Mouse (Mus musculus) liver, embryonic 14.5 days (tissue): Measurements from ENCODE around the gene Ghr. TPM values are rescaled to one million over a fixed set of nuclear protein-coding genes. Genes with fewer than 3 reads are reported as not detected.

Source experiments
- ATAC-seq: fragments of 200-750 bp; cut with Nextera tagmentation; 2 replicates; pipeline ENCODE4 v1.8.0; 2017; ENCODE audit warnings: moderate number of reproducible peaks, mild to moderate bottlenecking, moderate library complexity; ENCODE audit not compliant: insufficient read depth
- DNase-seq, 3 experiments: peaks; one replicate each; pipeline ENCODE4 v3.0.0-alpha.2; 2012 to 2013; ENCODE audit warnings: low read depth in 3 of 3, low spot score in 3 of 3
- H3K27ac ChIP-seq: fragments of 300-500 bp; sonication (generic); 2 replicates; pipeline ENCODE4 v1.5.1; 2014; ENCODE audit warnings: moderate library complexity, mild to moderate bottlenecking, control low read depth, inconsistent platforms
- H3K27me3 ChIP-seq: fragments of 300-500 bp; sonication (generic); 2 replicates; pipeline ENCODE4 v1.6.1; 2014; ENCODE audit warnings: mild to moderate bottlenecking, low read length, moderate library complexity; ENCODE audit not compliant: control insufficient read depth, insufficient read depth
- H3K36me3 ChIP-seq: fragments of 300-500 bp; sonication (generic); replicated peaks from 2 replicates; pipeline ENCODE4 v1.6.1; 2014; ENCODE audit warnings: low read depth; ENCODE audit not compliant: control insufficient read depth, insufficient read depth
- H3K4me1 ChIP-seq, 2 experiments: fragments of 200-500 bp in 1 of 2; fragments of 300-500 bp in 1 of 2; sonication (generic) in 1 of 2; replicated peaks; 2 replicates each; pipeline ENCODE4 v1.6.1; 2012 to 2014; ENCODE audit warnings: antibody characterized with exemption in 1 of 2, inconsistent platforms in 1 of 2, low read length in 1 of 2; ENCODE audit not compliant: control insufficient read depth in 2 of 2, insufficient read depth in 2 of 2
- H3K4me2 ChIP-seq: fragments of 300-500 bp; sonication (generic); 2 replicates; pipeline ENCODE4 v1.6.1; 2014; ENCODE audit warnings: low read depth, mild to moderate bottlenecking, control low read depth, moderate library complexity
- H3K4me3 ChIP-seq, 2 experiments: fragments of 200-500 bp in 1 of 2; fragments of 300-500 bp in 1 of 2; sonication (generic) in 1 of 2; 2 replicates each; pipeline ENCODE4 v1.5.1; 2012 to 2014; ENCODE audit warnings: low read depth in 2 of 2, low read length in 2 of 2, mild to moderate bottlenecking in 2 of 2, control low read depth in 1 of 2, inconsistent platforms in 1 of 2, moderate library complexity in 1 of 2; ENCODE audit not compliant: insufficient read depth in 1 of 2
- H3K9ac ChIP-seq: fragments of 300-500 bp; sonication (generic); replicated peaks from 2 replicates; pipeline ENCODE4 v1.6.1; 2014; ENCODE audit warnings: mild to moderate bottlenecking, control low read depth, moderate library complexity
- H3K9me3 ChIP-seq: fragments of 300-500 bp; sonication (generic); 2 replicates; pipeline ENCODE4 v1.6.1; 2016; ENCODE audit warnings: low read length, mixed read lengths; ENCODE audit not compliant: control insufficient read depth
- CTCF ChIP-seq: IDR thresholded peaks from 2 replicates; pipeline ENCODE4 v1.5.1; 2016; ENCODE audit warnings: antibody characterized with exemption, low read depth, control low read depth
- EP300 ChIP-seq: IDR thresholded peaks from 2 replicates; pipeline ENCODE4 v1.6.1; 2016; ENCODE audit warnings: antibody characterized with exemption, low read depth
- WGBS: fragments of 180-500 bp; shearing (Covaris S2); extraction: QIAGEN DNeasy Blood & Tissue Kit; methylation state at CpG from one replicate; pipeline ENCODE4 v1.1.7; 2014; ENCODE audit not compliant: insufficient replicate concordance; 5-methylcytosine and 5-hydroxymethylcytosine counted together
- polyA plus RNA-seq, 2 experiments: library from polyadenylated mRNA; depleted of rRNA in 1 of 2; stranded (reverse) in 1 of 2; unstranded in 1 of 2; fragments of >200 nt; fragmentation: Nextera tagmentation in 1 of 2; extraction: Ambion mirVana in 1 of 2; gene quantifications; 2 replicates each; pipeline versions ENCODE4 v1.2.1 to v1.2.3; 2012 to 2014

The Ghr gene
- polyA plus RNA-seq, 2 experiments: 6.9 to 18.3 TPM

- no peak for DNase-seq
Observed at GRCm38 (mm10) chr15:3297615-3298014, 285.7 kb downstream of the Ghr start.

GRCm38 (mm10) chr15:3295986-3296385 is 287.3 kb downstream of the Ghr start:
- no peak for DNase-seq
- WGBS: 73% methylated on average over 1 of the region's 1 CpGs

More at GRCm38 (mm10) chr15:3297615-3298014, 285.7 kb downstream of the Ghr start:
- Histone ChIP-seq H3K4me1 (no peaks in the 10 kb centered on the region), H3K27me3 (no peaks in the 10 kb centered on the region), H3K36me3 (no peaks in the 10 kb centered on the region), H3K4me2 (no peak overlapping the region), H3K27ac (no peak overlapping the region), H3K4me3 (no peak overlapping the region), H3K9ac (no peak overlapping the region), H3K9me3 (no peaks in the 10 kb centered on the region)
- no peak for ATAC-seq
- no peak for TF ChIP-seq CTCF
- no peak for TF ChIP-seq EP300
- WGBS: 52% methylated on average over 8 of the region's 8 CpGs

GRCm38 (mm10) chr15:3293477-3293876 is 289.8 kb downstream of the Ghr start:
- no peak for TF ChIP-seq CTCF
- no peak for TF ChIP-seq EP300
- WGBS: 14% methylated on average over 1 of the region's 1 CpGs

More at GRCm38 (mm10) chr15:3295986-3296385, 287.3 kb downstream of the Ghr start:
- H3K9ac ChIP-seq: no peak overlapping the region
- no peaks in the 10 kb centered on the region for H3K27me3 ChIP-seq
- no peak overlapping the region for H3K4me3 ChIP-seq
- H3K9me3 ChIP-seq: no peaks in the 10 kb centered on the region
- H3K4me2 ChIP-seq: no peak overlapping the region
- no peaks in the 10 kb centered on the region for H3K4me1 ChIP-seq
- no peaks in the 10 kb centered on the region for H3K36me3 ChIP-seq
- ATAC-seq: no peak
- H3K27ac ChIP-seq: no peak overlapping the region
- TF ChIP-seq EP300 (no peak), CTCF (no peak)

GRCm38 (mm10) chr15:3290435-3290834 is 292.9 kb downstream of the Ghr start:
- 71% methylated on average over 3 of the region's 3 CpGs for WGBS

More at GRCm38 (mm10) chr15:3293477-3293876, 289.8 kb downstream of the Ghr start:
- ATAC-seq: no peak
- no peaks in the 10 kb centered on the region for H3K36me3 ChIP-seq
- no peaks in the 10 kb centered on the region for H3K9me3 ChIP-seq
- H3K4me1 ChIP-seq: no peaks in the 10 kb centered on the region
- no peaks in the 10 kb centered on the region for H3K27me3 ChIP-seq
- H3K4me3 ChIP-seq: no peak overlapping the region
- H3K9ac ChIP-seq: no peak overlapping the region
- no peak overlapping the region for H3K4me2 ChIP-seq
- no peak overlapping the region for H3K27ac ChIP-seq
- no peak for DNase-seq

GRCm38 (mm10) chr15:3286032-3286431 is 297.3 kb downstream of the Ghr start:
- Histone ChIP-seq H3K4me1 (no peaks in the 10 kb centered on the region), H3K4me2 (no peak overlapping the region), H3K9me3 (no peaks in the 10 kb centered on the region), H3K9ac (no peak overlapping the region), H3K36me3 (no peaks in the 10 kb centered on the region), H3K4me3 (no peak overlapping the region), H3K27me3 (no peaks in the 10 kb centered on the region), H3K27ac (no peak overlapping the region)
- DNase-seq (no peak), ATAC-seq (no peak)
- TF ChIP-seq CTCF: no peak

More at GRCm38 (mm10) chr15:3290435-3290834, 292.9 kb downstream of the Ghr start:
- ATAC-seq (no peak), DNase-seq (no peak)
- Histone ChIP-seq H3K27ac (no peak overlapping the region), H3K27me3 (no peaks in the 10 kb centered on the region), H3K4me2 (no peak overlapping the region), H3K36me3 (no peaks in the 10 kb centered on the region), H3K9ac (no peak overlapping the region), H3K9me3 (no peaks in the 10 kb centered on the region), H3K4me1 (no peaks in the 10 kb centered on the region), H3K4me3 (no peak overlapping the region)
- TF ChIP-seq CTCF (no peak), EP300 (no peak)
